Mouse (Mus musculus) kidney, embryonic 15.5 days (tissue): ENCODE data around the gene Lrfn4. TPM values are rescaled to one million over a fixed set of nuclear protein-coding genes. Genes with fewer than 3 reads are reported as not detected.

ENCODE experiments used
- microRNA-seq: library from miRNA; unstranded; fragments of <30 nt; microRNA quantifications from one replicate; pipeline ENCODE4, GENCODE M21; 2016
- polyA plus RNA-seq: library from polyadenylated mRNA; unstranded; fragments of >200 nt; fragmentation: Nextera tagmentation; extraction: Ambion mirVana; gene quantifications from 2 replicates; pipeline ENCODE4 v1.2.1, GENCODE M21; 2015

Lrfn4 gene
- polyA plus RNA-seq, 1 experiment from 2014 or later: 7.7 TPM

Small RNA genes lying within 50 kb of the gene (microRNA-seq; reads per million reads assigned to microRNA genes)
- not detected for gene Mir6986

Other genes with a start within 250 kb of the Lrfn4 start
- 50.2 and 57.4 TPM in 2 replicates for gene Kdm2a, start 217.4 kb downstream of the Lrfn4 start, polyA plus RNA-seq
- gene Rhod, start 176.2 kb downstream of the Lrfn4 start, polyA plus RNA-seq: 41.1 and 43.0 TPM in 2 replicates
- 2.7 and 2.9 TPM in 2 replicates for gene Syt12, start 138.2 kb downstream of the Lrfn4 start, polyA plus RNA-seq
- gene 2010003K11Rik, start 117.1 kb downstream of the Lrfn4 start, polyA plus RNA-seq: 0.28 TPM in 1 of 2 replicates, not detected in the other
- gene Pcx, start 105.2 kb downstream of the Lrfn4 start, polyA plus RNA-seq: 30.4 and 35.2 TPM in 2 replicates
- 79.8 and 80.5 TPM in 2 replicates for gene Rce1, start 10.0 kb upstream of the Lrfn4 start, polyA plus RNA-seq
- gene Gm960, start 83.0 kb upstream of the Lrfn4 start, polyA plus RNA-seq: 2.0 and 3.4 TPM in 2 replicates
- gene Sptbn2, start 95.5 kb upstream of the Lrfn4 start, polyA plus RNA-seq: 2.7 and 2.9 TPM in 2 replicates
- 75.2 and 75.5 TPM in 2 replicates for gene Rbm4b, start 140.8 kb upstream of the Lrfn4 start, polyA plus RNA-seq
- 66.1 and 67.6 TPM in 2 replicates for gene Rbm4, start 178.2 kb upstream of the Lrfn4 start, polyA plus RNA-seq
- 38.2 and 40.3 TPM in 2 replicates for gene Gm21992, start 195.9 kb upstream of the Lrfn4 start, polyA plus RNA-seq
- 97.3 and 103 TPM in 2 replicates for gene Rbm14, start 196.0 kb upstream of the Lrfn4 start, polyA plus RNA-seq
- gene Ccs, start 223.7 kb upstream of the Lrfn4 start, polyA plus RNA-seq: 59.3 and 64.5 TPM in 2 replicates
- not detected in 2 replicates for gene Ccdc87, start 223.7 kb upstream of the Lrfn4 start, polyA plus RNA-seq
- gene Ctsf, start 239.5 kb upstream of the Lrfn4 start, polyA plus RNA-seq: 48.2 and 58.1 TPM in 2 replicates